Mouse (Mus musculus): ENCODE measurements around the gene Rbbp4. TPM values are rescaled to one million over a fixed set of nuclear protein-coding genes. Genes with fewer than 3 reads are reported as not detected.
"Not testable (repeated sequence)": the region's sequence is repeated elsewhere in the genome, so short reads cannot be mapped to it uniquely, and the experiment has no call there.

Rbbp4 gene
- 10 to 100 TPM; 36.0 to 47.3 TPM for total RNA-seq (2021)
- long read RNA-seq, experiment 1, full-length matches to known transcripts, result 1 of 17 reads
- long read RNA-seq, experiment 1, partial matches to known transcripts, result 4 of 17 reads
- long read RNA-seq, experiment 1, other reads (novel, unspliced or antisense), result 12 of 17 reads
- long read RNA-seq, experiment 2, partial matches to known transcripts, result 0 of 17 reads
- long read RNA-seq, experiment 2, other reads (novel, unspliced or antisense), result 17 of 17 reads

DNA sequence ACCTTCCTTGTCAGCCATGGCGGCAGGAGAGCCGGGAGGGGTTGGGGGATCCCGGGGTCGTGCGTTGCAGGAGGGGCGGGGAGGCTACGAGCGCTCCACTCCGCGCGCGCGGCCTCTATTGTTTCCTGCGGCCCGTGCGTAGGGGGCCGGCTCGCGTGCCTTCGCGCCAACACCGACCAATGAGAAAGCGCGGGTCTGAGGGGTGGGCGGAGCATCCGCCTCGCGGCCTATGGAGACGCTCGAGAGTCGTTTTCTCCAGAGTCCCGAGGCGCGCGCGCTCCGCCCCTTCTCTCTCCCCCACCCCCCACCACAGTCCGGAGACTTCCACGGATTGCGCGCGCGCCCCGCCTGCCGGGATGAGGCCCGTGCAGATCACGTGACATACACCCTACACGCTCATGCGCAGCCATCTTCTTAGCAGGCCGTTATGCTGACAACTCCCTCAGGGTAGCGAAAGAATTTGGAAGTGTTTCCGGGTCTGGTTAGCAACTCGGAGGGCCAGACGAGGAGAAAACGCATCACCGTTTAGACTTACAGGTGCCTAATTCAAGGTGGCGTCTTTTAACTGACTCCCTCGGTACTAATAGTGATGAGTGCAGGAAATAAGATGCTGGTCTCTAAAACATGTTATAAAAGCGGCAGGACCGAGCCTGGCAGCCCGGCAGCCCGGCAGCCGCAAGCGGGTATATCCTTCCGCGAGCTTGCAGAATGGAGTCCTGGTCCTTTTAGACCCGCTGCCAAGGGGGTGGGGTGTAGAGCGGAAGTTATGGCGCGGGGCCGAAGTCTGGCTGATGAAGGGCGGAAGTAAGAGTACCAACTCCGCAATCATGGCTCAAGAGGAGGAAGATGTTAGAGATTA lies at the start of gene Rbbp4, which contains the start of gene Zbtb8os:
TSS of gene Rbbp4 (minus strand) at position 155 of the 859 bp plus-strand sequence.
TSS of gene Zbtb8os (plus strand) at position 480 of the 859 bp plus-strand sequence.
- intact Hi-C loops (cut with DNase I), result no loop called here
- DNase-seq, result peak; percentile 91 to 96

DNA sequence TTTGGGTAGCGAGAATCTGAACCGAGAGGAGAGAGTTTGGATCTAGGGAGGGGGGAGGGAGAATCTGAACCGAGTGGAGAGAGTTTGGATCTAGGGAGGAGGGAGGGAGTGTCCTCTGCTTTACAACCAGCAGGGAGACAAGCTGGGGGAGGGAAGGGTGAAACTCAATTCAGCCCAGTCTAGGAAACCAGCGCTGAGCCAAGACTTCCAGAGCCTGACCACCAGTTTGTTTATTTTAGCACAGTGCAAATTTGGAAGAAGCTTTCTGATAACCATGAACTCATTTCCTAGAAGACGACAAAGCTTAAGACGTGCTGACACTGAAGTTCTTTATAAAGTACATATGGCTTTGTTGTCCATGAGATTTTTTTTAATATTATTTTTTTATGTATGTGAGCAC lies 49.3 kb upstream of the Rbbp4 start:
- DNase-seq, result no peak
- intact Hi-C loops (cut with DNase I), result no loop called here

DNA sequence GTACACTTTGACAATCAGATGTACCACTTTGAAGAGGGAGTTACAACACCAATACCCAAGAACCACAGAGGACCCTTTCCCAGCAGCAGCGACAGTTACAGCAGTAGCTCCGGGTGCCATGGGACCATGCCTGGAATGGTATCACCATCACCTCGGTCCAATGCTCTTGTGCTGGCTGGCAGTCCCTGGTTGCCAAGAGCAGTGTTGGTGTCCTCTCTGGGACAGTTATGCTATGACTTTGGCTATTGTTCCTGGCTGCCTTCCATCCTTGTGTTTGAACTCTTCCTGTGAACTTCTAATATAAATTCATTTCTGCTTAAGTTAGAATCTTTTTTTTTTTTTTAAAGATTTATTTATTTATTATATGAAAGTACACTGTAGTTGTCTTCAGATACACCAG lies 48.4 kb upstream of the Rbbp4 start:
- DNase-seq, result no peak
- intact Hi-C loops (cut with DNase I), result no loop called here

DNA sequence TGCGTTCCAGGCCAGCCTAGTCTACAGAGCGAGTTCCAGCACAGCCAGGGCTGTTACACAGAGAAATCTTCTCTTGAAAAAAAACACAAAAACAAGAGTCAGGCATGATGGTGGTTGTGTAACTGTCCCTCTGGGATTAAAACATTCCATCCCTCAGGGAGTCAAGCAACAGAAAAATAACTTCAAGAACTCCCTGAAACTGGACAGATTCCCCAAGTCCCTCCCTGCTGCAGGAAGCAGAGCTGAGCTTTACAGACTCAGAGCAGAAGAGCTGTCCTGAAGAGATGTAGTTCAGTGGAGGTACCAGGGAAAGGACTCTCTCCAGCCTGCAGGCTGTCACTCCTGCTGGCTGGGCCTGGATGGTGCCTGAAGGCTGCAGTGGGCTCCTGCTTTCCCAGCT lies 47.3 kb upstream of the Rbbp4 start:
- DNase-seq, result no peak
- intact Hi-C loops (cut with DNase I), result no loop called here

DNA sequence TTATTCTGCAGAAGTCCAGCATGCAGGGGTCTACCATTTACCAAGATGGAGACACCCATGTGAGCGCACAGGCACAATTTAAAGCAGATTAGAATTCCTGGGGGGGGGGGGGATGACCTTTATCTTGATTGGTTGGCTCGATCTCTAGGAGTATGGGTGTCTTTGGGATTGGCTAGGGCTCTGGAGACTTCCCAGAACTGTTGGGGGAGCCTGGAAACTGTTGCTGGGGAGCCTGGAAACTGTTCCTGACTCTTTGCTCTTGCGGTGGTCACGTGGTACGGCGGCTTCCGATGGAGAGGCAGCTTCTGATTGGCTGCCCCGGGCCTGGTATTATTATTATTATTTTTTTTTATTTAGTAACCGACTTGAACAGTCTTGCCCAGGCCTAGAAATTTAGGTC lies 46.9 kb upstream of the Rbbp4 start:
- intact Hi-C loops (cut with DNase I), result no loop called here
- no peak for DNase-seq

DNA sequence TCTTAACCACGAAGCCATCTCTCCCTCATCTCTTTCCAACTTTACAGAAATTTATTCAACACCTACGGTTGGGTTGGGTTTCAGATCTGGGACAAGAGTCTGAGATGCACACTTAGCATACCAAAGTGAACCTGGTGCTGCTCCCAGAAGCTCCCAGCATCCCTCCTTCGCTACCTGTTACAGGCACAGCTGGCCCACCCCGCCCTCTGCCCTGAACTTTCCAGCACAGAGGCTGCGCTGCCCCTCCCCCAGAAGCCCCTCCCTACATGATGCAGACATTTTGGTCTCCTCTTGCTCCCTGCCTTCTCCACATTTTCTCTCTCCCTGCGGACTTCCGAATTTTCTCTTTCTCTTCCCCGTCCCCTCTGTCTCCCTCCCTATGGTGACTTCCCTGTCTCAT lies 46.0 kb upstream of the Rbbp4 start:
- intact Hi-C loops (cut with DNase I), result no loop called here
- no peak for DNase-seq

DNA sequence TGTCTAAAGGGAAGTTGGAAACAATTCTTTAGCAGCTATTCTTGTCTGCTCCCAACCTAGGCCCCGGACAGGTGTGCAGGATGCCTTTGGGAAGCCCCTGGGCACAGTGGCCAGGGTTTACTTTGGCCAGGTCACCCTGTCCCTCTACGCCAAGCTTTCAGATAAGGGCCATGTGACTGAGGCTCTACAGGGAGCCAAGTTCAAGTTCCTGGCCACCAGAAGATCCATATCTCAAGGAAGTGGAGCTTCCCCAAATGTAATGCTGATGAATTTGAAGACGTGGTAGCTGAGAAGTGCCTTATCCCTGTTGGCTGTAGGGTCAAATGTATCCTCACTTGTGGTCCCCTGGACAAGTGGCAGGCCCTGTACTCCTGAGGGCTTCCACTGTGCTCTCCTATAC lies 44.6 kb upstream of the Rbbp4 start:
- intact Hi-C loops (cut with DNase I), result no loop called here
- DNase-seq, result no peak

DNA sequence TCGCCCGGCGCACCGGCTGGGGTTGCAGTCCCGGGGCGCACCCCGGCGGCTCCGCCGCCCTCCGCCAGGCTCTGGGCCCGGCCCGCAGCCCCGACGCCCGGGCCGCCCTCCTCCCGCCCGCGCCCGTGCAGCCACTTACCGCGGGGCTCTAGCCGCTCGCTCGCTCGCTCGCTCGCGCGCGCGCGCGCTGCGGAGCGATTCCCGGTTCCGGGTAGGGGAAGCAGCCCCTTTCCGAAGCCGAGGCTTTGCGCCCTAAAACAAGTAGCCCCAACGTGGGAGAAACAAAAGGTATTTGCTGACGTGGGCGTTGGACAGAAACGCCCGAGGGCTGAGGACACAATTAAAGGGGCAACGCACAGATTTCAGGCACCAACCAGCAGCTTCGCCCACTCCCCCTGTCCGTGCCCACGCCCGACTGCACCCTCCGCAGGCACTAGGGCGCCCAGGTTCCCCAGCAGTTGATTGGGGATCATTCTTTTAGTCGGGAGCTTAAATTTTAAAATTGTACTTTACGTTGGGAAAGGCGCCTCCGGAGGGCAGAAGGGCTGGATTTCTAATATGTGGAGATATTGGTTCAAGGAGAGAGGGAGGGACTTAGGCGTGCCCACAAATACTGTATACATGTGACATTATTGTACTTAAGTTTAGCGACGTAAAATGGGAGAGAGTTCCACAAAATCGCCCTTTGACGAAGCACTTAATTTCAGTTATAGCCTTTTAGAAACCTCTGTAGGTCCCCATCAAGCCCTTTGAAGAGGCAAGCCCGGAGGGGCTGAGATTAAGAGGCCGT lies 42.6 kb upstream of the Rbbp4 start, which contains the start of gene Zbtb8a:
TSS of gene Zbtb8a (minus strand) at position 516 of the 790 bp plus-strand sequence.
- DNase-seq, result peak in 1 of 2 experiments; percentile 38
- intact Hi-C loops (cut with DNase I), result no loop called here

DNA sequence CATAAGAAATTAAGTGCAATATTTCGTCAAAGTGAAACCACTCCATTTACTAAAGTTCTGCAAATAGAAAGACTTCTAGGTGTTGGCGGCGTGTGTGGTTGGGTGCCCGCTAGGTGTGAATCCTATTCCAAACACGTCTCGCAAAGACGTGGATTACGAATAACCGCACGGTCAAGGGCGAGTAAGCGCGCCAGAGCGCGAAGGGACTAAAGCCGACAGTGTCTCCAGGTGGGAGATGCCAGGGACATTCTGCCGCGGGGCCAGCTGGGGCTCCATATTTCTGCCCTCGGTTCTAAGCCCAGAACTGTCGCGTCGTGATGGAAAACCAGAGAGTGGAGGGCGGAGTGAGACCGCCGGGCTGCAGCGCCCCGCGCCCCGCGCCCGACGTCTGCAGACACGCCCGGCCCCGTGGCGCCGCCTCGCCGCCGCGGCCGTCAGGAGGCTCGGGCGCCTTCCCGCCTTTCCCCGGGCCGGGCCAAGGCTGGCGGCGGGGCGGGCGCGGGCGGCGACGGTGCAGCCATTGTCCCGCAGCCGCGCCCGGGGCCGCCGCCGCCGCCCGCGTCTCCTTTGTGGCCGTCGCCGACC lies 41.9 kb upstream of the Rbbp4 start:
- intact Hi-C loops (cut with DNase I), result no loop called here
- DNase-seq, result peak in 1 of 2 experiments; percentile 46

DNA sequence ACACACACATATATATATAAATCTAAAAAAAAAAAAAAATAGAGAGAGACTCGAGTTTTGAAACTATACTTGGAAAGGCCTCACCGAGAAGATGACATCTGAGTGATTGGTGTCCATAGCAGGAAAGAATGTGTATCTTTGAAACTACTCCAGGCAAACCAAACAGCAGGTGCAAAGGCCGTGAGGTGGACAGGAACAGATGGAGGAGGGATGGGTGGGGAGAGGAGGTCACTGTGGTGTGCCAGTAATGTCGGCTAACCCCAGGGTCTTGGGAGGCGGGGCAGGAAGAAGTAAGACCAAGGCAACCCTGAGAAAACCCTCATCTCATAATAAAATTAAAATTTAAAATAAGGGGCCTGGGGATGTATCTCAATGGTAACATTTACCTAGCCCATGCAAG lies 40.7 kb upstream of the Rbbp4 start:
- no peak for DNase-seq
- intact Hi-C loops (cut with DNase I), result no loop called here

DNA sequence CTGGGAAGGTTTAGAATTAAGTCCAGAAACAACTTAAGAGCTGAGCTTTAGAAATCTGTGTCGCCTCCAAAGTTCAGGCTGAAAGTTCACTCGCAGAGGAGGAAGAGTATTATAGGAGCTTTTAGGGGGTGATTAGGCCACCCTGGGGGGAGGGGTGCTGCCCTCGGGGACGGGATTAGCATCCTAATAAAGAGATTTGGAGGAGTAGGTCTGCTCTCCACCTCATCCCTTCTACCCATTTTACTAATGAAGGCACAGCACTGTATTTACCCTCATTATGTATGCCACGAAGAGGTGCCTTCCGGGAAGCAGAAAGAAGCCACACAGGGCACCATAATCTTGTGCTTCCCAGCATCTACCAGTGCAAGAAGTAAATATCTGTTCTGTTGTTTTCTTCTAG lies 39.8 kb upstream of the Rbbp4 start:
- DNase-seq, result no peak
- intact Hi-C loops (cut with DNase I), result no loop called here

DNA sequence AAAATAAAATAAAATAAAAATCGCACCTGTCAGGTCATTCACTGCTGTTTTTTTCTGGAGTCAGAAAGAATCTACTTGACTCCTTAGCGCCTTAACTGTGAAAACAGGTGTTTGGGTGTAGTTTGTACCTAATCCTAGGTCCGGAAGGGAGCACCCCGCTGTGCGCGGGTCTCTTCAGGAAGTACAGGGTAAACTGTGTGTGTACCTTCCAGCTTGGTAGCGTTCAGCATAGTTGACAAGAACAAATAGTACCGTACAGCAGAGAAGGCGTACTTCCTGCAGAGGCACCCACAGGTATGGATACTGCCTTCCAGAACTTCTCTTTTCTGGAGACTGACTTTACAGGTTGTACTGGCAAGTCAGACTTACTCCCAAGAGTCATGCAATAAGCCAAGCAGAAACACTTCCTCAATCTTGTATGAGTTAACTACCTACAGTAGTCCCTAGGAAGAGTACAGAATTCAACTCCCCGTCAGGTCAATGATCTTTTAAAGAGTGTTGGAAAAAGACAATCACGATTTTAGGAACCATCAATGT lies 39.1 kb upstream of the Rbbp4 start:
- intact Hi-C loops (cut with DNase I), result no loop called here
- DNase-seq, result no peak

DNA sequence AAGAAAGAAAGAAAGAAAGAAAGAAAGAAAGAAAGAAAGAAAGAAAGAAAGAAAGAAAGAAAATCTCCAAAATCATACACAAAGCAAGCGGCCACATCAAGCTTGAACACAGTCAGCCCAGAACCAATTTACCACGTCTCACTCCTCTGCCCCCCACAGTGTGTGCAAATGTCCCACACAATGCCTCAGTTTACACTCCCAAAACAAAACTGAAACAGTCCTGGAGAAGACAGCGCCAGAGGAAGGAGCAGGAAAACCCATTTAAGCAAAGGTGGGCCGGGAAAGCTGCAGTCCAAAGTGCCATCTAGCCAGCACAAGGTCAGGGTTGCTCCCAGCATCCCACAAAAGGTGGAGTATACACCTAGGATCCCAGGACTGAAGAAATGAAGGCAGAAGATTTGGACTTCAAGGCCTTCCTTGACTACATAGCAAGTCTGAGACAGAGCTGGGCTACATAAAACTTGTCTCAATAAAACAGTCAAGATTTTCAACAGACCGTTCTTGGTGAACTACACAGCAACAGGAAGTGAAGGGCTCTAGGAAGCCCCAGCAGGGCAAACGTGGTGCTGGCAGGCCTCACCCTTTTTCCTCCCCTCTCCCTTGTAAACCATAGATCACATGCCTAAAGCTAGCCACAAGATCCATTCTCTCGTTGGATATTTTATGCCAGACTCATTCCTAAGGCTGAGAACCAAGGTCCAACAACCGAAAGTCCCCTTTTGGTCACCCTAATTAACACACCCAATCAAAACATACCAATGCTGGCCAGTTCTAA lies 38.2 kb upstream of the Rbbp4 start:
- DNase-seq, result no peak
- intact Hi-C loops (cut with DNase I), result no loop called here

DNA sequence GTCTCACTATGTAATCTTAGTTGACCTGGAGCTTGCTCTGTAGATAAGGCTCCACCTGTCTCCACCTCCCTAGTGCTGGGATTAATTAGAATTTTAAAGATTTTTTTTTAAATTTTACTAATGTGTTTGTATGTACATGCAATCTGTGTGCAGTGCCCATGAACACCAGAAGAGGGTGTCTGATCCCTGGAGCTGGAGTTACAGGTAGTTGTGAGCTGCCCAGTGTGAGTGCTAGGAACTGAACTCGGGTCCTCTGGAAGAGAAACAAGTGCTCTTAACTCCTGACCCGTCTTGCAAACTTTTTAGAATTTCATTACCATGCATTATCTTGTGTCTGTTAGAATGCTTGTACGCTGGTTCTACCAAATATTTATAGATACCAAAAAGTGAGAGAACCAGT lies 36.2 kb upstream of the Rbbp4 start:
- intact Hi-C loops (cut with DNase I), result no loop called here
- DNase-seq, result no peak

DNA sequence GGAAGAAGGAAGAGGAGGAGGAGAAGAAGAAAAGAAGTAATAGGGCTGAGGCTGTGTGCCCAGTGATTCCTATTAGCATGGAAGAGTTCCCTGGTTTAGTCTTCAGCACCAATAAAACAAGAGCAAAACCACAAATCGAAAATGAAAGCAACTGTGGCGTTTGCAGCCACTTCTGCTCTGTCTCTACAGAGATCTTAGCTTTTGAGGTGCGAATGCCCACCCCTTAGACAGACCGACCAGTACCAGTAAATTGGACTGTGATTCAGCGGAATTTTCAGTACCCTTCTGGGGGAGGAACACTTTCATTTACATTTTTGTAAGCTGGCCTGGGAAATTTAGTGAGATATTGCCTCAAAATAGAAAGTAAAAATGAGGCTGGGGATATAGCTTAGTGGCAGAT lies 30.1 kb upstream of the Rbbp4 start:
- intact Hi-C loops (cut with DNase I), result no loop called here
- no peak for DNase-seq

DNA sequence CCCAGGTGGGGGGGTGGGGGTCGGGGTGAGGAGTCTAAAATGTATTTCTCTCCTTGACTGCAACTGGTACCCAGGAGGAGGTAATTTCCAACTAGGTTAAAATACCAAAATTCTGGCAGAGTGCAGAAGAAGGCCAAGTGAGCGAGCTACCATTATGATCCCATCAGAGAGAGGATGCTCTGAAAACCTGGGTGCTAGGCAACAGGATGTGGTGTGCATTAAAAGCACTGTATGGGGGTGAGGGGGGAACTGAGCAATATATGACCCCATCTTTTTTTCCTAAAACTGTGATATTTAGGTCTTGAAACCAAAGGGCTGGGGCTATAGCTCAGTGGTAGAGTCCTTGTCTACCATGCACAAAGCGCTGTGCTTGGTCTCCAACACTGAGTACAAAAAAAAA lies 29.2 kb upstream of the Rbbp4 start:
- intact Hi-C loops (cut with DNase I), result no loop called here
- DNase-seq, result no peak

DNA sequence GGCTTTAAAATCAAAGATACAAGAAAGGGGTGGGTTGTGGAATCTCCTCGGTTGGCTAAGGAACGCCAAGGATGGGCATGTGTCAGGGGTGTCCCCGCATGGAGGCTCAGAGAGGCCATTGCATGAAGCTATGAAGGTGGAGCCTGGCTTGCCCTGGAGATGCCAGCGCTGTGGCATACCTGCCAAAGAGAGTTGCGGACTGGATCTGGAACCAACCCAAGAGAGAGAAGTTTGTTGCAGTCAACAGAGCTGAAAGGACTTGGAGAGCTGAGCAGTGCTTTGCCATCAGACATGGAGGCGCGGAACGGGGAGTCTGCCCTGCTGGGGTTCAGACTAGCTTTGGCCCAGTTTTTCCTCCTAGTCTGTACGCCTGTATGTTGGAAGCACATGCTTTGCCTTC lies 28.3 kb upstream of the Rbbp4 start:
- intact Hi-C loops (cut with DNase I), result no loop called here
- no peak for DNase-seq

DNA sequence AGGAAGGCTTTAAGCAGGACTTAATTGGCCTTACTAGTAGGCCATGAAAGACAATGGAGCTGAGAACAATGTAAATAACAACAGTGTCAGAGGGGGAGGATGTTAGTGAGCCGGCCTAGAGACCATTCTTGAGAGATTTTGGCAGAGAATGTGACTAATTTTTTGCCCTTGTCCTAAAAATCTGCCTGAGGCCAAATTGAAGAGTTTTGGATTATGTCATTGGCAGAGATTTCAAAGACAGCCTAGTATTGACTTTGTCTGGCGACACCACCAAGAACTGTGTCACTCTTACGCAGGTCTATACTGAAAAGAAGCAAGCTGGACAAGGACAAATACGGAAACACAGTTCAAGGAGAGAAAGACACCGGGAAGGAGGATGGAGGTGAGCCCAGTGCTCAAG lies 27.6 kb upstream of the Rbbp4 start:
- no peak for DNase-seq
- intact Hi-C loops (cut with DNase I), result no loop called here

DNA sequence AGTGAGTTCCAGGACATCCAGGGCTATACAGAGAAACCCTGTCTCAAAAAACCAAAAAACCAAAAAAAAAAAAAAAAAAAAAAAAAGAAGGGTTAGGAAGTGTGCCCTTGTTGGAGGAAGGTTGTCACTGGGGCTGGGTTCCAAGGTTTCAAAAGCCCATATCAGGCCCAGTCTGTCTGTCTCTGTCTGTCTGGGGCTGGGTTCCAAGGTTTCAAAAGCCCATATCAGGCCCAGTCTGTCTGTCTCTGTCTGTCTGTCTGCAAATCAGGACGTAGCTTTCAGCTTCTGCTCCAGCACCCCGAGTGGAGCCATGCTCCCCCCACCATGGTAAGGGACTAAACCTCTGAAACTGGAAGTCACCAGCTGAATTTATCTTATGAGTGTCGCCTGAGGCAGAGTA lies 27.1 kb upstream of the Rbbp4 start:
- intact Hi-C loops (cut with DNase I); DNase-seq: not testable (repeated sequence)

Measured in gastrocnemius, postnatal 36 days (tissue).